Mouse (Mus musculus): ENCODE measurements around the gene U2af1l4. TPM values are rescaled to one million over a fixed set of nuclear protein-coding genes. Genes with fewer than 3 reads are reported as not detected.

The U2af1l4 gene
- polyA plus RNA-seq, 1 experiment from 2014 or later: 102 TPM

GRCm38 (mm10) chr7:30613529-30614112, 50.5 kb downstream of the U2af1l4 start:
- Histone ChIP-seq H3K4me3 (replicated peaks; ENCODE audit: low read depth, low read length) (no peak overlapping the region), H3K4me1 (replicated peaks; ENCODE audit: insufficient read depth, low read length) (no peaks in the 10 kb centered on the region), H3K4me2 (ENCODE audit: low read length) (no peak overlapping the region), H3K9me3 (replicated peaks; ENCODE audit: low read length) (no peaks in the 10 kb centered on the region), H3K27ac (peak overlapping the region; percentile 19; the same call in 1 of the 2 replicates), H3K9ac (ENCODE audit: low read depth, low read length) (no peak overlapping the region), H3K36me3 (ENCODE audit: insufficient read depth, low read length) (peaks cover 15% of the 10 kb centered on the region; the same call in 1 of the 2 replicates), H3K27me3 (ENCODE audit: insufficient read depth, low read length) (no peaks in the 10 kb centered on the region)
- DNase-seq (ENCODE audit: low spot score) (peak; percentile 82), ATAC-seq (replicated peaks; ENCODE audit: low FRiP score, low read depth) (peak; percentile 40; the same call in 1 of the 2 replicates)
- 19% methylated on average over 14 of the region's 14 CpGs for WGBS
- peak; percentile 81 for TF ChIP-seq CTCF (IDR thresholded peaks at IDR 0.05; ENCODE audit: low read depth)

DNA sequence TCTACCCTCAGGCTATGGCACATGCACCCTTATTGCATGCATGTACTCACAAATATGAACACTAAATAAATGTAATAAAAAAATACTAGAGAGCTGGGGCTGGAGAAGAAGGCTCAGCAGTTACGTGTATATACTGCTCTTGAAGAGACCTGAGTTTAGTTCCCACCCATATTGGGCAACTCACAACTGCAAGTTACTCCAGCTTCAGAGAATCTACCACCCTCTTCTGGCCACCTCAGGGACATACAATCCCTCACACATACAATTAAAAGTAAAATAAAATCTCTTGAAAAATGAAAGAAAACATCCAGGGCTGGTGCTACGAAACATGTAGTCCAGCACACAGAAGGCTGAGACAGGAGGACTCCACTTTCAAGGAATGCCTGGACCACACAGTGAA, 51.4 kb downstream of the U2af1l4 start:
- H3K4me3 ChIP-seq (replicated peaks; ENCODE audit: low read depth, low read length): no peak overlapping the region
- ATAC-seq (replicated peaks; ENCODE audit: low FRiP score, low read depth): no peak
- H3K36me3 ChIP-seq (ENCODE audit: insufficient read depth, low read length): peaks cover 23% of the 10 kb centered on the region
- no peak overlapping the region for H3K9ac ChIP-seq (ENCODE audit: low read depth, low read length)
- 68% methylated on average over 2 of the region's 2 CpGs for WGBS
- peak; percentile 41 for DNase-seq (ENCODE audit: low spot score)
- H3K27me3 ChIP-seq (ENCODE audit: insufficient read depth, low read length): no peaks in the 10 kb centered on the region
- peak; percentile 53 for TF ChIP-seq CTCF (IDR thresholded peaks at IDR 0.05; ENCODE audit: low read depth)
- H3K9me3 ChIP-seq (replicated peaks; ENCODE audit: low read length): no peaks in the 10 kb centered on the region
- no peak overlapping the region for H3K4me2 ChIP-seq (ENCODE audit: low read length)
- H3K4me1 ChIP-seq (replicated peaks; ENCODE audit: insufficient read depth, low read length): no peaks in the 10 kb centered on the region
- no peak overlapping the region for H3K27ac ChIP-seq

Small RNAs within 50 kb of the gene (microRNA-seq; reads per million reads assigned to microRNA genes)
- 2.4 reads per million, percentile 4 among the genes with 10 or more reads in this experiment for gene Gm38670
- not detected for gene Mir3569

Other genes starting within 250 kb of the U2af1l4 start
- gene Syne4, start 248.5 kb upstream of the U2af1l4 start, polyA plus RNA-seq (2015; fragmentation: Nextera tagmentation; extraction: Ambion mirVana): 79.0 and 88.4 TPM in 2 replicates
- gene E130208F15Rik, start 241.6 kb upstream of the U2af1l4 start, polyA plus RNA-seq (2015; fragmentation: Nextera tagmentation; extraction: Ambion mirVana): not detected in 2 replicates
- 32.0 and 35.1 TPM in 2 replicates for gene Sdhaf1, start 239.4 kb upstream of the U2af1l4 start, polyA plus RNA-seq (2015; fragmentation: Nextera tagmentation; extraction: Ambion mirVana)
- gene Lrfn3, start 200.5 kb upstream of the U2af1l4 start, polyA plus RNA-seq (2015; fragmentation: Nextera tagmentation; extraction: Ambion mirVana): 9.3 and 9.5 TPM in 2 replicates
- gene Tyrobp, start 149.5 kb upstream of the U2af1l4 start, polyA plus RNA-seq (2015; fragmentation: Nextera tagmentation; extraction: Ambion mirVana): 41.9 and 47.3 TPM in 2 replicates
- gene Hcst, start 143.4 kb upstream of the U2af1l4 start, polyA plus RNA-seq (2015; fragmentation: Nextera tagmentation; extraction: Ambion mirVana): 2.1 and 3.4 TPM in 2 replicates
- gene Nfkbid, start 141.6 kb upstream of the U2af1l4 start, polyA plus RNA-seq (2015; fragmentation: Nextera tagmentation; extraction: Ambion mirVana): 1.1 and 1.2 TPM in 2 replicates
- 24.1 and 25.4 TPM in 2 replicates for gene Aplp1, start 117.8 kb upstream of the U2af1l4 start, polyA plus RNA-seq (2015; fragmentation: Nextera tagmentation; extraction: Ambion mirVana)
- 0.65 and 1.5 TPM in 2 replicates for gene Kirrel2, start 105.6 kb upstream of the U2af1l4 start, polyA plus RNA-seq (2015; fragmentation: Nextera tagmentation; extraction: Ambion mirVana)
- 3.8 and 4.3 TPM in 2 replicates for gene Nphs1, start 105.0 kb upstream of the U2af1l4 start, polyA plus RNA-seq (2015; fragmentation: Nextera tagmentation; extraction: Ambion mirVana)
- 22.9 and 34.1 TPM in 2 replicates for gene Prodh2, start 69.7 kb upstream of the U2af1l4 start, polyA plus RNA-seq (2015; fragmentation: Nextera tagmentation; extraction: Ambion mirVana)
- gene Arhgap33, start 28.2 kb upstream of the U2af1l4 start, polyA plus RNA-seq (2015; fragmentation: Nextera tagmentation; extraction: Ambion mirVana): 4.2 TPM in 2 replicates
- 15.8 and 17.7 TPM in 2 replicates for gene Hspb6, start 11.1 kb upstream of the U2af1l4 start, polyA plus RNA-seq (2015; fragmentation: Nextera tagmentation; extraction: Ambion mirVana)
- gene Proser3, start 11.0 kb upstream of the U2af1l4 start, polyA plus RNA-seq (2015; fragmentation: Nextera tagmentation; extraction: Ambion mirVana): 5.2 and 5.6 TPM in 2 replicates
- 37.6 and 40.8 TPM in 2 replicates for gene Lin37, start 3.5 kb upstream of the U2af1l4 start, polyA plus RNA-seq (2015; fragmentation: Nextera tagmentation; extraction: Ambion mirVana)
- 5.0 and 7.7 TPM in 2 replicates for gene Gm49396, start within 50 bp of the U2af1l4 start, polyA plus RNA-seq (2015; fragmentation: Nextera tagmentation; extraction: Ambion mirVana)
- 190 TPM in 2 replicates for gene Psenen, start 326 bp downstream of the U2af1l4 start, polyA plus RNA-seq (2015; fragmentation: Nextera tagmentation; extraction: Ambion mirVana)
- 2.4 and 2.5 TPM in 2 replicates for gene Igflr1, start 2.1 kb downstream of the U2af1l4 start, polyA plus RNA-seq (2015; fragmentation: Nextera tagmentation; extraction: Ambion mirVana)
- gene Kmt2b, start 25.4 kb downstream of the U2af1l4 start, polyA plus RNA-seq (2015; fragmentation: Nextera tagmentation; extraction: Ambion mirVana): 4.9 and 5.9 TPM in 2 replicates
- 0.92 and 1.6 TPM in 2 replicates for gene Zbtb32, start 35.6 kb downstream of the U2af1l4 start, polyA plus RNA-seq (2015; fragmentation: Nextera tagmentation; extraction: Ambion mirVana)
- gene Upk1a, start 49.5 kb downstream of the U2af1l4 start, polyA plus RNA-seq (2015; fragmentation: Nextera tagmentation; extraction: Ambion mirVana): 35.5 and 48.6 TPM in 2 replicates
- 1,603 and 1,723 TPM in 2 replicates for gene Cox6b1, start 62.9 kb downstream of the U2af1l4 start, polyA plus RNA-seq (2015; fragmentation: Nextera tagmentation; extraction: Ambion mirVana)
- not detected in 2 replicates for gene Etv2, start 72.6 kb downstream of the U2af1l4 start, polyA plus RNA-seq (2015; fragmentation: Nextera tagmentation; extraction: Ambion mirVana)
- gene Rbm42, start 87.0 kb downstream of the U2af1l4 start, polyA plus RNA-seq (2015; fragmentation: Nextera tagmentation; extraction: Ambion mirVana): 110 and 112 TPM in 2 replicates
- 25.2 and 28.8 TPM in 2 replicates for gene Haus5, start 101.7 kb downstream of the U2af1l4 start, polyA plus RNA-seq (2015; fragmentation: Nextera tagmentation; extraction: Ambion mirVana)
- gene Pmis2, start 108.3 kb downstream of the U2af1l4 start, polyA plus RNA-seq (2015; fragmentation: Nextera tagmentation; extraction: Ambion mirVana): not detected in 2 replicates
- gene 2200002J24Rik, start 135.6 kb downstream of the U2af1l4 start, polyA plus RNA-seq (2015; fragmentation: Nextera tagmentation; extraction: Ambion mirVana): 2.0 and 2.5 TPM in 2 replicates
- gene Atp4a, start 148.9 kb downstream of the U2af1l4 start, polyA plus RNA-seq (2015; fragmentation: Nextera tagmentation; extraction: Ambion mirVana): 4.6 and 5.0 TPM in 2 replicates
- gene Tmem147, start 166.2 kb downstream of the U2af1l4 start, polyA plus RNA-seq (2015; fragmentation: Nextera tagmentation; extraction: Ambion mirVana): 320 and 325 TPM in 2 replicates
- gene Gapdhs, start 180.4 kb downstream of the U2af1l4 start, polyA plus RNA-seq (2015; fragmentation: Nextera tagmentation; extraction: Ambion mirVana): 0.15 and 0.32 TPM in 2 replicates
- 2.4 and 2.5 TPM in 2 replicates for gene Sbsn, start 188.2 kb downstream of the U2af1l4 start, polyA plus RNA-seq (2015; fragmentation: Nextera tagmentation; extraction: Ambion mirVana)
- gene Dmkn, start 200.5 kb downstream of the U2af1l4 start, polyA plus RNA-seq (2015; fragmentation: Nextera tagmentation; extraction: Ambion mirVana): 1.7 and 2.7 TPM in 2 replicates
- gene Krtdap, start 224.6 kb downstream of the U2af1l4 start, polyA plus RNA-seq (2015; fragmentation: Nextera tagmentation; extraction: Ambion mirVana): 1.4 and 3.4 TPM in 2 replicates

Data from kidney, postnatal 0 days (tissue).